ENCODE assay signal across 17 mouse cellular contexts in genomic region chr8:127914086-127914485, GRCm38 (mm10).
DNase-seq lines count a peak whose midpoint lies in the region; ATAC-seq and TF ChIP-seq lines count a peak whose summit lies in the region.
"Had no signal": no experiment of that assay in that cellular context is flagged by ENCODE, and none has a peak within 500 bp of the region (broad histone marks: within the 10 kb centered on the region; RNA-seq: fewer than 3 reads in every experiment).

No protein-coding gene starts in this region.

- H3K4me2 ChIP-seq in kidney, embryonic 16.5 days (replicated peaks; ENCODE audit: low read depth, low read length) = no peak overlapping the region
- H3K4me2 ChIP-seq: embryonic facial prominence, embryonic 12.5 days; forebrain, embryonic 12.5 days; hindbrain, embryonic 14.5 days; kidney, embryonic 15.5 days; liver, embryonic 12.5 days had no signal

- TF ChIP-seq CTCF in heart, adult 2 months (IDR thresholded peaks at IDR 0.05) = no peak

- ATAC-seq in kidney, embryonic 16.5 days (ENCODE audit: low FRiP score, low TSS enrichment) = no peak
- ATAC-seq: activated CD4-positive, CD25-positive, alpha-beta regulatory T cell, adult 4 months; liver, embryonic 12.5 days had no signal

- TF ChIP-seq EP300 in heart, adult 2 months (IDR thresholded peaks at IDR 0.05; ENCODE audit: insufficient read depth, low read depth, low read length) = no peak

- H3K4me3 ChIP-seq in heart, adult 2 months = no peak overlapping the region
- no peak overlapping the region for H3K4me3 ChIP-seq in kidney, embryonic 16.5 days (ENCODE audit: low read length)
- H3K4me3 ChIP-seq: embryonic facial prominence, embryonic 12.5 days; forebrain, embryonic 12.5 days; kidney, embryonic 15.5 days; liver, embryonic 12.5 days had no signal

- 26% methylated on average over 3 of the region's 3 CpGs for WGBS in heart, adult 2 months
- WGBS in kidney, embryonic 16.5 days = 63% methylated on average over 3 of the region's 3 CpGs

- DNase-seq in heart, adult 18-20 months = peak; percentile 54 to 66
- no peak for DNase-seq in heart, postnatal 4 days
- peak in 1 of 2 experiments; percentile 48 for DNase-seq in heart, adult 2 months
- DNase-seq in heart, postnatal 14 days = peak; percentile 7 to 40
- peak; percentile 13 to 39 for DNase-seq in right cerebral cortex, postnatal 36 days (ENCODE audit: low spot score in 2 of 2)
- DNase-seq in thymus, adult 18-20 months = no peak
- DNase-seq: cerebellum, adult 8-10 months; layer of hippocampus, postnatal 36 days; midbrain, embryonic 14.5 days; spleen, adult 18-20 months had no signal

- peaks cover 4% of the 10 kb centered on the region for H3K36me3 ChIP-seq in heart, adult 2 months (ENCODE audit: control insufficient read depth, insufficient read depth, low read length)
- H3K36me3 ChIP-seq in kidney, embryonic 16.5 days (ENCODE audit: insufficient read depth, low read length) = no peaks in the 10 kb centered on the region
- H3K36me3 ChIP-seq: embryonic facial prominence, embryonic 12.5 days; forebrain, embryonic 12.5 days; kidney, embryonic 15.5 days; liver, embryonic 12.5 days had no signal

- no peak for TF ChIP-seq POLR2A in heart, adult 2 months (IDR thresholded peaks at IDR 0.05; ENCODE audit: insufficient read depth, low read depth, low read length)

- intact Hi-C loops in heart, adult 2 months (cut with DNase I) = loop anchor here (2.0 to 10.0 kb wide), 2 partner anchors 301 to 445 kb away; partner anchors contain the start of gene Nrp1
- intact Hi-C loops in heart, postnatal 14 days (cut with DNase I) = no loop called here

- H3K79me2 ChIP-seq in heart, adult 2 months (replicated peaks; ENCODE audit: control insufficient read depth, insufficient read depth, low read length) = no peaks in the 10 kb centered on the region

- no peak overlapping the region for H3K9ac ChIP-seq in heart, adult 2 months (ENCODE audit: low read depth, low read length)
- H3K9ac ChIP-seq in kidney, embryonic 16.5 days (replicated peaks; ENCODE audit: low read length) = no peak overlapping the region
- H3K9ac ChIP-seq: embryonic facial prominence, embryonic 12.5 days; forebrain, embryonic 12.5 days; hindbrain, embryonic 14.5 days; kidney, embryonic 15.5 days; liver, embryonic 12.5 days had no signal

- no peaks in the 10 kb centered on the region for H3K27me3 ChIP-seq in heart, adult 2 months (ENCODE audit: control insufficient read depth, insufficient read depth, low read length)
- no peaks in the 10 kb centered on the region for H3K27me3 ChIP-seq in kidney, embryonic 16.5 days (ENCODE audit: insufficient read depth, low read length)
- H3K27me3 ChIP-seq: embryonic facial prominence, embryonic 12.5 days; forebrain, embryonic 12.5 days; kidney, embryonic 15.5 days; liver, embryonic 12.5 days had no signal

- peaks cover 4% of the 10 kb centered on the region for H3K4me1 ChIP-seq in heart, adult 2 months (ENCODE audit: control insufficient read depth, insufficient read depth, low read length)
- H3K4me1 ChIP-seq in kidney, embryonic 16.5 days (ENCODE audit: insufficient read depth, low read length) = peaks cover 8% of the 10 kb centered on the region
- H3K4me1 ChIP-seq: forebrain, embryonic 12.5 days; liver, embryonic 12.5 days had no signal

- peak overlapping the region; percentile 52 for H3K27ac ChIP-seq in heart, adult 2 months
- H3K27ac ChIP-seq in kidney, embryonic 16.5 days (ENCODE audit: low read length) = no peak overlapping the region
- H3K27ac ChIP-seq: embryonic facial prominence, embryonic 12.5 days; forebrain, embryonic 12.5 days; hindbrain, embryonic 14.5 days; kidney, embryonic 15.5 days; liver, embryonic 12.5 days had no signal

- no peaks in the 10 kb centered on the region for H3K9me3 ChIP-seq in kidney, embryonic 16.5 days (ENCODE audit: low read length)
- H3K9me3 ChIP-seq: embryonic facial prominence, embryonic 12.5 days; forebrain, embryonic 12.5 days; kidney, embryonic 15.5 days; liver, embryonic 12.5 days had no signal

Comparison
In these comparisons a context has a peak if more than half of its experiments do, and no peak if none do; other contexts are left out.
1. DNase-seq: peak in heart, adult 18-20 months (2 of 2), heart, postnatal 14 days (2 of 2) and right cerebral cortex, postnatal 36 days (2 of 2); none in heart, postnatal 4 days (single experiment) and thymus, adult 18-20 months (0 of 2).